Mouse (Mus musculus) layer of hippocampus, adult 9-10 months (tissue): Measurements from ENCODE around the gene Pip5k1b.
A peak's percentile ranks its signal among the peaks of the same experiment; 100 is the strongest.

Source experiments
- DNase-seq: peaks from one replicate; pipeline ENCODE4 v3.0.0; 2022; ENCODE audit warnings: low spot score

Gene Pip5k1b

GRCm38 (mm10) chr19:24416975-24417658, 138.6 kb downstream of the Pip5k1b start:
- no peak for DNase-seq

DNA sequence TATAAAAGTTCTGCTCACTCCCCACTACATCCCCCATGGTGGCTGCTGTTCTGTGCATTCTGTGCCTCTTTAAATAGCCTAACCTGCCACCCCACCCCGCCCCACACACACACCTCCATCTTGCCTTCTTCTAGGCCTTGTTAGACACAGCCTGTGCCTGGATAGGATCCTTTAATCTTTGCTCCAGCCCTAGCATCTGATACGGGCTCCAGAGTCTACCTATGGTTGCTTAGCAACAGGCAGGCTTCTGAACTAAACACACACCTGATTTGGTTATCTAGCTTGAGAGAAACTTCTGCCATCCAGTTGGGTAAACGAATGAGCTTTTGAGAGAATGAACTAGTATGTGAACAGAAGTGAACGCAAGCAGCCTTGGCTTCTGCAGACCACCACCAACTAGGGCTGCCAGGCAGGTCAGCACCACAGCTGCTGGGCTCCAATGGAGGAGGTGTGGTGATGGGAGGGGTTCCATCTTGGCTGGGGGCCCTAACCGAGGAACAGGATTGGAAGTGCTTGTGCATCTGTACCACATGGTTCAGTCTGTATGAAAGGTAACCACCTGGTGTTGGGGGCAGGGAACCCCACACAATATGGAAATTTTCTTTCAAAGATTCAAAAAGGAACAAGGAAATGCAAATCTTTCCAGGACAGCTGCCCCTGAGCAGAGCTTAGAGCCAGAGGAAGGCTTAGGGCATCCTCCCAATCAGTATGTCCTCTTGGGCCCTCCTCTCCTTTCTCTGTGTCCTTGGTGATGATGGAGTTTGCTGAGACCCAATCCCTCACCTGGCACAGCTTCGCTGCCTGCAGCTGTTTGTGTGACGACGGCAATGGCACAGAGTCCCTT, 139.7 kb downstream of the Pip5k1b start:
- DNase-seq, result no peak

DNA sequence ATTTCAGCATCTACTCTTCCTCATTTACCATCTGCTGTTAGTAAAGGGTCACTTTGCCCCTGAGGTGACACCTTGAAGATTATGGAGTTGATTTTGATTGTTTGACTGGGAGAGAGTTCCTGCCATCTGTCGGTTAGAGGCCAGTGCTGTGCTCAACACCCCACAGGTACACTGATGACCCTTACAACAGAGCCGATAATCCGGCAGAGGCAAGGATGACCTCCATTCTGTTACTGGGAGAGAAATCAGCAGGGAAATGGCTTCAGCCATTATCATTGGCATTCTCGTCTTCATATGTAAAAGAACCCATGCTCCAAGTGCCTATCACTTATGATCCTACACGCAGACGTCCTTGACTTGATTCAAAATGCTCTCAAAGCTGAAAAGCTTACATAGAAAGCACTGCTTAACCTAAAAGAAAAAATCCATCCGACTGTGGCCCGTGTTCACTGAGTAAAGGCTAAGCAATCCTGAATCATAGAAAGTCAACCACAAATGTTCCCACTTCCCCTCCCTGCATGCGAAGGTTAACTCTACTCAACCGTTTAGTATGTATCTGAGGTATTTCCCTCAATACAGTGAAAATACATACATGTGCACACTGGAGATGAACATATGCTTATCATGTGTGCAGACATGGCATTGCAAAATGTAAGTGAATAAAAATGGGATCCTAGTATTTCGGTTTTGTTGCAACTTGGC, 146.7 kb downstream of the Pip5k1b start:
- no peak for DNase-seq

GRCm38 (mm10) chr19:24404716-24405115, 151.0 kb downstream of the Pip5k1b start:
- DNase-seq, result no peak

DNA sequence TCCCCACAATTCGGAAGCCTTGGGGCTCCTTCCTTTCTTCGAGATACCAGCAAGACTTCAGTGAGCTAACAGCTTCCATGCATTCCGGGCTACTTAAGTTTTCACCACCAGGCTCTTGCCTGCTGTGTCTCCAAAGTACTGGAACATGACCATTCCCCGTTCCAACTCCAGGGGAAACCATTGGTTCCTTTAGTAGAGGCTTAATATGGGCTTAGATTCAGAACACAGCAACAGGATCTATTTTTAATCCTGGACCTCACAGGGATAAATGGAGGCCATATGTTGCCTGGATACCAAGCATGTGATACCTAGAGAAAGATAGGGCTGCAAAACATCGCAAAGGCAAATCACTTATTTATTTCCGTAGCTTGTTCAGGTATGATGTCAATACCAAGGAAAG, 152.4 kb downstream of the Pip5k1b start:
- DNase-seq, result no peak

DNA sequence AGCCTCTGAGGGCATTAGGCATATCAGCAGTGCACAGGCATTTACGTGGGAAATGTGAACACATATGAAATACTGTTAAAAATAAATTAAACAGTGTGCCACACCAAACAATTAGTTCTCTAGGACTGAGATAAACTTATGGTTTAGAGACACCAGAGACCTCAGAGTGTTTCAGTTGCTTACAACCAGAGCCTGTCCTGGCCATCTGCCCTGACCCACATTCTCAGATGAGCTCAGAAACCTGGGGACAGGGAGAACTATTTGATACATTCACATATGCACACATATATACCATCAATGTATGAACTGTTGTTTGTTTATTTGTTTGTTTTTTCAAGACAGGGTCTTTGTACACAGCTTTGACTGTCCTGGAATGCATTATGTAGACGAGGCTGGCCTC, 161.8 kb downstream of the Pip5k1b start:
- no peak for DNase-seq

DNA sequence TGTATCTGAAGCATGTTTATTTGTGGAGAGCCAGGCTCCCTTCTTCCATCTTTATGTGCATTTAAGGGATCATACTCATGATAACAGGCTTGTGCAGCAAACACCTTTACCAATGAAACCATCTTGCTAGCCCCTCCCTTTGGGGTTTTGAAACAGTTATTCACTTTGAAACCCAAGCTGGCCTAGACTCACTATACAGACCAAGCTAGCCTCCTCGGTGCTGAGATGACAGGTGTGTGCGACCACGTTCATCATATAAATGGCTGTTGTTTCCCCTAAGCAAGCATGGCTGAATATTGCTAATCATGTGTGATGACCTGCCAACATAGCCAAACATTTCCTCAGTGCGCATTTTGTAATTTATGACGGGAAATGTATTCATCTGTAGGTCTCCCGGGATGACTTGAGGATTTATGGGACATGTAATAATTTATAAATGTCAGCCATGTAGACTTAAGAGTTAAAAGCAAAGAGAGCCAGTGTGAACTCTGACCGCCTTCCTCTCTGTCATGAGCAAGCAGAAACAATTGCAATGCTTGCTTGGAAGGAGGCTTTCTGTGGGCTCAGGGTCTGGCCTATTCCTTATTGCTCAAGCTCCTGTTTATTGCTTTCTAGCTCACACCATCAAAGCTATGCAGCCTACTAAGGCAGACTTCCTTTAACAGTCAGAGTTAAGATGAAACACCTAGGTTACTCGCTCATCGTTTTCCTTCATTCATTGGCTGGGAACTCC, 164.0 kb downstream of the Pip5k1b start:
- no peak for DNase-seq

GRCm38 (mm10) chr19:24386956-24387865, 168.5 kb downstream of the Pip5k1b start:
- DNase-seq, result no peak

GRCm38 (mm10) chr19:24378470-24378869, 177.2 kb downstream of the Pip5k1b start:
- DNase-seq, result no peak

DNA sequence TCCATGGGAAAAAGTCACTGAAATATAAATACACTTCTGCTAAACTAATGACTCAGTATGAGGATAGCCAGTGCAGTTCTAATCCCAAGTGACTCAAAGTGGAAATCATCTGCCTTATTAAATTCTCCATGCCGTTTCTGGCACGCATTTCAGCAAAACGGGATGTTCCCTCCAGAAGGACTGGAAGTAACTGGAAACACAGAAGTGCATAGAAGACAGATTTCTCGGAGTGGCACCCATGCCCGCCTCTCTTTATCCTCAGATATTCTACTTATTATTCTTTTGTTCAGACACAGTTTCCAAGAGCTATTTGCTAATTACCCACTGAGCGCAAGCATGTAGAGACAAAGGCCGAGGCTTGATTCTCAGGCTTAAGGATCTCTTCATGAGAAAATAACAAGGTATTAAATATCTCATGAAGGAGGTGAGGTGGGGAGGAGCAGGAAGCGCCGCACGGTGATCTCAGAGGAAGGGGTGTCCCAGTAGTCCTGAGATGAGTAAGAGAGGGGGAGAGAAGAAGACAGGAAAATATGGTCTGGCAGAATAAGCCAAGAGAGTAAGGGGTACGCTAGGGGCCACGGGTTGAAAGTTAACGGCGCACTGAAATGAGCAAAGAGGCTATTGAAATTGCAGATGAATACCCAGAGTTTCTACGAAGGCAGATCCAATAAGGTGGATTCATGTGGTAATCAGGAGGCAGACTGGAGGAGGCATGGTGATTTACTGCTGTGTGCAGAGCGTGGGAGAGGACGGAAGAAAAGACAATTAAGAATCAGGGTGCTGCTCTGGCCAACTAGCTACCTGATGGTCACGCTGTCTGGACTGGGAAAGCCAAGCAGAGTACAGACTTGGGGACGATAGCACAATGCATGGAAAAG, 183.7 kb downstream of the Pip5k1b start:
- peak; percentile 37 for DNase-seq

DNA sequence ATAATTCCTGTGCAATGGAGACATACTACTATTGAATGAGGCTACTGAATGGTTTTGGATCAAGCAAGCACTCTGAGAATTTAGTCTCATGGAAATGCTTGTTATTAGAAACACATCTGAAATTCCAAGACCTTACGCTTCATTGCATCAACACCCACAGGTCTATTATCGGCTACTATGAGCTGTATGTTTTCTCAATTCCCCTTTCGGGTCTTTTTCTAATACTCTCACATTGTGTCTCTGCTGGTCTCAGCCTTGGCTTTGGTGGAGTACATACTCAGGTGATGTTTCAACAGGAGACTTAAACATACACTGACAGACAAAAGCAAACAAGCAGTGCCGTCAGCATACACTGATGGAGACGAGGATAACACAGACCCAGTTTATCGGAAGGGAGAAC, 187.3 kb downstream of the Pip5k1b start:
- DNase-seq, result no peak

GRCm38 (mm10) chr19:24367722-24368121, 187.9 kb downstream of the Pip5k1b start:
- no peak for DNase-seq

- DNase-seq, result no peak
Measured at GRCm38 (mm10) chr19:24366747-24367146, 188.9 kb downstream of the Pip5k1b start.

- no peak for DNase-seq
Measured at GRCm38 (mm10) chr19:24362626-24363321, 192.9 kb downstream of the Pip5k1b start.

- no peak for DNase-seq
Measured at GRCm38 (mm10) chr19:24359270-24359669, 196.4 kb downstream of the Pip5k1b start.

GRCm38 (mm10) chr19:24352298-24352959, 203.2 kb downstream of the Pip5k1b start:
- DNase-seq, result no peak

- no peak for DNase-seq
Measured at GRCm38 (mm10) chr19:24344501-24344900, 211.2 kb downstream of the Pip5k1b start.

DNA sequence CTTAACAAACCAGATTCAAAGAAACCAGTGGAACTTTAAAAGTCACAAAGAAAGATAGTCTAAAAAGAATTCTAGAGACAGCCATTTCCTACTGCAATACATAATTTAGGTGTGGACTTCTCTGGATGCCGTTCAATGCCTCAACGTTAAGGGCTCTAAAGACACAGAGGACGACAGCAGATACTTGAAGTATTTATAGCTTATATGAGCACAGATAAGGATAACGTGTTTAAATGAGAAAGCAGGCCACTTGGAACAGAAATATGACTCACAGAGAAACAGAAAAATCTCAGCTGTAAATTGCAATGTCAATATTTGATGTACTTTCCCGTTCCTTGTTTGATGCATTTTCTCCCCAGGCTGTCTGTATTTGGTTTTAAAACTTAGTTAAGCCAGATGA, 212.9 kb downstream of the Pip5k1b start:
- no peak for DNase-seq
